Mouse (Mus musculus): ENCODE measurements around the gene Notch1. TPM values are rescaled to one million over a fixed set of nuclear protein-coding genes. Genes with fewer than 3 reads are reported as not detected.

The Notch1 gene
- polyA plus RNA-seq, 1 experiment from 2014 or later = 12.1 TPM

DNA sequence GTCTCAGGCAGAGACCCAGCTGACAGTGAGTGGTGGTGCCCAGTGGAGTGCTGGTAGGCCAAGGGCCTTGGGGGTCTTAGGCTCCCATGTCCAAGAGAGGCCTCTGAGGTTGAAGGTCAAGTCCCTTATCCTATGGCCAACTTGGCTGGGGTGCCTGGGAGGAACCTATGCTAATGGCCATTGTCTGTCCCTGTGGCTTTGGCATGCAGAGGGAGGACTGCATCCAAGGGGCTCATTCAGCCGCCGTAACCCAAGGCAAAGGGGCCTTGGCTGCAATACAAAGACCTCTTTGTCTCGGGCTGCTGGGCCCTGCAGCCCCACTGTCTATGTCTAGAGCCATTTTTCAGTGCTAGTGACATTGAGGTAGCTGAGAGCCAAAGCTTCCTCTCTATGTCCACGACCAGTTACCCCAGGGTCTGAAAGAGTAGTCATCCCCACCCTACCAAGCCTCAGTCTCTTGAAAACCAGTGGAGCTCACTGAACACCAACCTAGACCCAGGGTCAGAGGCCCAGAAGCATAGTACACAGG is 19.1 kb upstream of the Notch1 start:
- Histone ChIP-seq H3K9me3 (replicated peaks; ENCODE audit: low read length) (no peaks in the 10 kb centered on the region), H3K4me1 (replicated peaks; ENCODE audit: insufficient read depth, low read length) (no peaks in the 10 kb centered on the region), H3K27me3 (ENCODE audit: insufficient read depth, low read length) (no peaks in the 10 kb centered on the region), H3K4me3 (replicated peaks; ENCODE audit: low read depth, low read length) (no peak overlapping the region), H3K27ac (no peak overlapping the region), H3K9ac (ENCODE audit: low read depth, low read length) (no peak overlapping the region), H3K4me2 (ENCODE audit: low read length) (no peak overlapping the region), H3K36me3 (ENCODE audit: insufficient read depth, low read length) (no peaks in the 10 kb centered on the region)
- no peak for TF ChIP-seq CTCF (IDR thresholded peaks at IDR 0.05; ENCODE audit: low read depth)
- ATAC-seq (replicated peaks; ENCODE audit: low FRiP score, low read depth) = no peak
- no peak for DNase-seq (ENCODE audit: low spot score)
- WGBS = 66% methylated on average over 4 of the region's 4 CpGs

DNA sequence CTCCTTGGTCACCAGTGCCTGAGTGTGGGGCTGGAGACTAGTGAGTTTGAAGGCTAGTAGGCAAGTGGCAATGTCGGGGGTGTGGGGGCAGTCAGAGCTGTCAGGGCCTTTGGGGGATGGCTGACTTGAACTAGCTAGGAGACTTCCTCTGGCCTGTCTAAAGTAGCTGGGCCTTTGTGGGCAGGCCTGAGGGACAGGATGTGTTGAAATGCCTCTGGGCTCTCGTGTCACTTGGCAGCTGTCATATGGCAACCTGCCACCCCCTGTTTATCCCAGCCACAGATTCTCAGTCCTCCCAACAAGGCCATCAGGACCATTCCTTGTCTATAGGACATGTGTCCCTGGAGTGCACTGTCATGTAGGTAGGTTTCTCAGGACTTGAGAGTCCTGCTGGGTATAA is 18.2 kb upstream of the Notch1 start:
- H3K4me3 ChIP-seq (replicated peaks; ENCODE audit: low read depth, low read length) = no peak overlapping the region
- H3K4me1 ChIP-seq (replicated peaks; ENCODE audit: insufficient read depth, low read length) = no peaks in the 10 kb centered on the region
- TF ChIP-seq CTCF (IDR thresholded peaks at IDR 0.05; ENCODE audit: low read depth) = no peak
- H3K36me3 ChIP-seq (ENCODE audit: insufficient read depth, low read length) = no peaks in the 10 kb centered on the region
- no peaks in the 10 kb centered on the region for H3K9me3 ChIP-seq (replicated peaks; ENCODE audit: low read length)
- H3K27ac ChIP-seq = no peak overlapping the region
- ATAC-seq (replicated peaks; ENCODE audit: low FRiP score, low read depth) = no peak
- WGBS = 53% methylated on average over 2 of the region's 2 CpGs
- no peak overlapping the region for H3K9ac ChIP-seq (ENCODE audit: low read depth, low read length)
- H3K4me2 ChIP-seq (ENCODE audit: low read length) = no peak overlapping the region
- H3K27me3 ChIP-seq (ENCODE audit: insufficient read depth, low read length) = no peaks in the 10 kb centered on the region
- no peak for DNase-seq (ENCODE audit: low spot score)

DNA sequence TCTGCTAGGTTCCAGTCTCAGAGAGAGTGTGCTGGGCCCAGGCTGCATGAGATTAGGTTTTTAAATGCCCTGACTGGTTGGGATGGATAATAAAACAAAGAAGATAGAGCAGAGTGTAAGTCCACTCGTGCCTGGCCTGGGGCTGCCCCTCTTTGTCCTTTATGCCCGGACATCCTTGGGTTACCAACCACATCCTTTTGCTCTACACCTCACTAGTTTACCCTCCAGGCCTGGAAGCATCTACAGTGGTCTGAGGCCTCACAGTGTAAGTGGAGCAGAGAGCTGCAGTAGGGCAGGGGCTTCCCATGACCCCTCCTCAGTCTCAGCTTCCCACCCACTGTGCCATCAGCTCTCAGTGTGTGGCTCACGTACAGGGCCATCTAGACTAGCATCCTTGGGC is 17.7 kb upstream of the Notch1 start:
- H3K27ac ChIP-seq = no peak overlapping the region

DNA sequence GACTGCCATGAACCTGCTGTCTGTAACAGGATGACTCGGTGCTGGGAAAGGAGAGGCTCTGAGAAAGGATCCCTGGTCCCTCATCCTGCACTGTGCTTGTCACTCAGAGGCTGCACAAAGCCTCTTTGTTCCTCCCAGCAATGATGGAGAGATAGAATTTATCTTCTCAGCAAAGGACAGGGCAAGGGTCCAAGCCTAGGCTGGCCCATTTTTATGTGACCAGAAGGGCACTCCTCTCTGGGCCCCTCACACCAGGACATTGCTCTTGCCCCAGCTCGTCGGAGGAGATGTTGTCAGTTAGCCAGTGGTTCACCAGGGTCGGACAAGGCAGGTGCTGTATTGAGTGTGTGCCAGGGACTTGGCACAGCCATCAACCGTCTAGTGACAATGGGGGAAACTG is 16.8 kb upstream of the Notch1 start:
- no peak overlapping the region for H3K27ac ChIP-seq
- no peaks in the 10 kb centered on the region for H3K9me3 ChIP-seq (replicated peaks; ENCODE audit: low read length)
- ATAC-seq (replicated peaks; ENCODE audit: low FRiP score, low read depth) = no peak
- no peak overlapping the region for H3K4me2 ChIP-seq (ENCODE audit: low read length)
- no peaks in the 10 kb centered on the region for H3K27me3 ChIP-seq (ENCODE audit: insufficient read depth, low read length)
- no peak overlapping the region for H3K4me3 ChIP-seq (replicated peaks; ENCODE audit: low read depth, low read length)
- TF ChIP-seq CTCF (IDR thresholded peaks at IDR 0.05; ENCODE audit: low read depth) = no peak
- H3K4me1 ChIP-seq (replicated peaks; ENCODE audit: insufficient read depth, low read length) = no peaks in the 10 kb centered on the region
- no peaks in the 10 kb centered on the region for H3K36me3 ChIP-seq (ENCODE audit: insufficient read depth, low read length)
- 41% methylated on average over 5 of the region's 5 CpGs for WGBS
- DNase-seq (ENCODE audit: low spot score) = no peak
- H3K9ac ChIP-seq (ENCODE audit: low read depth, low read length) = no peak overlapping the region

More for the DNA sequence above, 17.7 kb upstream of the Notch1 start:
- ATAC-seq (replicated peaks; ENCODE audit: low FRiP score, low read depth) (no peak), DNase-seq (ENCODE audit: low spot score) (no peak)
- no peak overlapping the region for H3K9ac ChIP-seq (ENCODE audit: low read depth, low read length)
- TF ChIP-seq CTCF (IDR thresholded peaks at IDR 0.05; ENCODE audit: low read depth) = no peak
- H3K4me1 ChIP-seq (replicated peaks; ENCODE audit: insufficient read depth, low read length) = no peaks in the 10 kb centered on the region
- 41% methylated on average over 3 of the region's 3 CpGs for WGBS
- no peaks in the 10 kb centered on the region for H3K27me3 ChIP-seq (ENCODE audit: insufficient read depth, low read length)
- H3K4me2 ChIP-seq (ENCODE audit: low read length) = no peak overlapping the region
- H3K4me3 ChIP-seq (replicated peaks; ENCODE audit: low read depth, low read length) = no peak overlapping the region
- no peaks in the 10 kb centered on the region for H3K36me3 ChIP-seq (ENCODE audit: insufficient read depth, low read length)
- H3K9me3 ChIP-seq (replicated peaks; ENCODE audit: low read length) = no peaks in the 10 kb centered on the region

DNA sequence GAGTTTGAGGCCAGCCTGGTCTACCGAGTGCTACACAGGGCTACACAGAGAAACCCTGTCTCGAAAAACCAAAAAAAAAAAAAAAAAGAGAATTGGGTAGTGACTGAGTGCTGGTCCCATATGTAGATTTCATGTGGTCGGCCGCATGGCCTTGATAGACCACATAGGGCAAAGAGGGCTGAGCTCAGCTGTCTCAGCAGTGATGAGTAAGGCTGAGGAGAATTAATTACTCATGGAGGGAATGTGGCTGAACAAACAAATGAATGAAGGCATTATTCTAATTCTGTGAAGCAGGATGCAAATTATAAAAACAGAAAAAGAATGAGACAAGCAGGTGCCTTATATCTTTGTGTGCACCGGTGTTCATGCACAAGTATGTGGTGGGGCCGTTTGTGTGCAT is 15.4 kb upstream of the Notch1 start:
- Histone ChIP-seq H3K36me3 (ENCODE audit: insufficient read depth, low read length) (no peaks in the 10 kb centered on the region), H3K4me2 (ENCODE audit: low read length) (no peak overlapping the region), H3K27me3 (ENCODE audit: insufficient read depth, low read length) (no peaks in the 10 kb centered on the region), H3K9me3 (replicated peaks; ENCODE audit: low read length) (no peaks in the 10 kb centered on the region), H3K4me3 (replicated peaks; ENCODE audit: low read depth, low read length) (no peak overlapping the region), H3K4me1 (replicated peaks; ENCODE audit: insufficient read depth, low read length) (no peaks in the 10 kb centered on the region), H3K27ac (no peak overlapping the region), H3K9ac (ENCODE audit: low read depth, low read length) (no peak overlapping the region)
- TF ChIP-seq CTCF (IDR thresholded peaks at IDR 0.05; ENCODE audit: low read depth) = no peak
- WGBS = 87% methylated on average over 6 of the region's 6 CpGs
- DNase-seq (ENCODE audit: low spot score) (no peak), ATAC-seq (replicated peaks; ENCODE audit: low FRiP score, low read depth) (no peak)

DNA sequence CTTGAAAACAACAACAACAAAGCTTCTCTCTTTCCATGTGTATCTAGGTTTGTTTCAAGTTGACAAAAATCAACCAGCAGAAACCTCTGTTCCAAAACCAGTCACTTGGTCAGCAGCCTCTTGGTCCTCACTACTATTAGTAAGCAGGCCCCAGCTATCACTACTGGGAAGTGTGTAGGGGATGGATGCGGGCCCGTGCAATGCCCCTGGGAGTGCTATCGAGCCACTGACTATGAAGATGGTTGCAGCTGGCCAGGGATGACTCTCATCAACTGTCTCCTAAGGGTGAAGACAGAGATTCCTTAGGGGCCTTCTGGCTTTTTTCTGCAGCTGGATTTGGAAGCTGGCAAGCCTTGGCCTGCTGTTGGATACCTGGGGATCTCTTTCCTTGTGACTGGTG is 13.4 kb upstream of the Notch1 start:
- no peak for TF ChIP-seq CTCF (IDR thresholded peaks at IDR 0.05; ENCODE audit: low read depth)
- no peak overlapping the region for H3K9ac ChIP-seq (ENCODE audit: low read depth, low read length)
- no peak for ATAC-seq (replicated peaks; ENCODE audit: low FRiP score, low read depth)
- H3K36me3 ChIP-seq (ENCODE audit: insufficient read depth, low read length) = no peaks in the 10 kb centered on the region
- no peaks in the 10 kb centered on the region for H3K9me3 ChIP-seq (replicated peaks; ENCODE audit: low read length)
- peaks cover 16% of the 10 kb centered on the region for H3K4me1 ChIP-seq (replicated peaks; ENCODE audit: insufficient read depth, low read length)
- DNase-seq (ENCODE audit: low spot score) = no peak
- no peak overlapping the region for H3K27ac ChIP-seq
- no peaks in the 10 kb centered on the region for H3K27me3 ChIP-seq (ENCODE audit: insufficient read depth, low read length)
- no peak overlapping the region for H3K4me2 ChIP-seq (ENCODE audit: low read length)
- 81% methylated on average over 3 of the region's 3 CpGs for WGBS
- no peak overlapping the region for H3K4me3 ChIP-seq (replicated peaks; ENCODE audit: low read depth, low read length)

DNA sequence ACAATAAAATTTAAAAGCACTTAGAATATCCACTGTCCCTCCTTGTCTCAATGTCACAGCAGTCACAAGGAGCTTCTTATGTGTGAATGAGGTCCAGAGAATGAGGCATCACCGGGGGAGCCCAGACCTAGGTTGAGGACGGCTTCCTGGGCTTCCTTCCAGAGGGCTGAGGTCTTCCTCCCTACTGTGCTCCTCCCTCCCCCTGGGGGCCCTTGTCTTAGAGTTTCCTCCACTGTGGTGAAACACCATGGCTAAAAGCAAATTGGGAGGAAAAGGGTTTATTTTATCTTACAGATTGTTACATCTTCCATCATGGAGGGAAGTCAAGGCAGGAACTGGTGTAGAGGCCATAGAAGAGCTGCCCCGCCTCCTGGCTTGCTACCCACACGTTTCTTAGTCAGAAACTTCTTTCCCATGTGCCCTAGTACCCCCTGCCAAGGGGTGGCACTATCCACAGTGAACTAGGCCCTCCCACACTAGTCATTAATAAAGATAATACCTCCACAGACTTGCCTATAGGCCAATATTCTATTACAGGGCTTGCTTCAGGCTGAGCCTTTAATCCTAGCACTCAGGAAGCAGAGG is 12.8 kb upstream of the Notch1 start:
- Histone ChIP-seq H3K9me3 (replicated peaks; ENCODE audit: low read length) (no peaks in the 10 kb centered on the region), H3K27me3 (ENCODE audit: insufficient read depth, low read length) (no peaks in the 10 kb centered on the region), H3K36me3 (ENCODE audit: insufficient read depth, low read length) (no peaks in the 10 kb centered on the region), H3K4me3 (replicated peaks; ENCODE audit: low read depth, low read length) (no peak overlapping the region), H3K9ac (ENCODE audit: low read depth, low read length) (no peak overlapping the region), H3K4me2 (ENCODE audit: low read length) (no peak overlapping the region), H3K27ac (0 out of 2 replicates have a peak overlapping the region, but pooled peaks have one; percentile 1), H3K4me1 (replicated peaks; ENCODE audit: insufficient read depth, low read length) (peaks cover 18% of the 10 kb centered on the region)
- ATAC-seq (replicated peaks; ENCODE audit: low FRiP score, low read depth) = no peak
- TF ChIP-seq CTCF (IDR thresholded peaks at IDR 0.05; ENCODE audit: low read depth) = no peak
- 59% methylated on average over 4 of the region's 4 CpGs for WGBS
- no peak for DNase-seq (ENCODE audit: low spot score)
